Mouse (Mus musculus): ENCODE measurements at regions not wholly inside any gene's neighbourhood (a gene's known extent, or its start where the extent isn't known, plus 50 kb on each side); places are given as distances from the start of the nearest gene placed in this dataset.

- DNase-seq = no peak
- intact Hi-C loops (cut with DNase I) = loop anchor here (10.0 kb wide), 1 partner anchor 374 kb away; no protein-coding TSS in a partner anchor
These were observed 324.2 kb downstream of the Btg1 start for GRCm38 (mm10) chr10:96940887-96941518.

DNA sequence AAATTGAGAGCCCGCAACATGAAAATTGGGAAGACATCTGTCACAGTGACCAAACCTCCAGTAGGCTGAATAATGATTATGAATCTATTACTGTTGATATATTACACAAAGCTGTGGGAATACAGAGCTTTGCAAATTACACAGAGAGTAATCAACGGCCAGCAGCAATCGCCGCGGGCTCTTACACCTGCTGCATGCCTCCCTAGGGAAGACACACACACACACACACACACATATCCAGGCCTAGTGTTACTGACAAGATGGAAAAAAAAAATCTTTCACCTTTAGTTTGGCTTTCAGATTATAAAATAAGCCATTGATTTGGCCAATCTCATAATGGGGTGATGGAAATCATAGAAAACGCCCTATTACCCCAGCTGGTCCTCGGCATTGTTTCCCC lies 327.4 kb downstream of the Btg1 start:
- DNase-seq = no peak
- intact Hi-C loops (cut with DNase I) = loop anchor here (10.0 kb wide), 1 partner anchor 371 kb away; no protein-coding TSS in a partner anchor

GRCm38 (mm10) chr10:96947971-96948370 lies 331.2 kb downstream of the Btg1 start:
- intact Hi-C loops (cut with DNase I) = loop anchor here (10.0 kb wide), 1 partner anchor 367 kb away; no protein-coding TSS in a partner anchor
- DNase-seq = no peak

GRCm38 (mm10) chr10:96948871-96949270 lies 332.1 kb downstream of the Btg1 start:
- intact Hi-C loops (cut with DNase I) = loop anchor here (10.0 kb wide), 1 partner anchor 366 kb away; no protein-coding TSS in a partner anchor

DNA sequence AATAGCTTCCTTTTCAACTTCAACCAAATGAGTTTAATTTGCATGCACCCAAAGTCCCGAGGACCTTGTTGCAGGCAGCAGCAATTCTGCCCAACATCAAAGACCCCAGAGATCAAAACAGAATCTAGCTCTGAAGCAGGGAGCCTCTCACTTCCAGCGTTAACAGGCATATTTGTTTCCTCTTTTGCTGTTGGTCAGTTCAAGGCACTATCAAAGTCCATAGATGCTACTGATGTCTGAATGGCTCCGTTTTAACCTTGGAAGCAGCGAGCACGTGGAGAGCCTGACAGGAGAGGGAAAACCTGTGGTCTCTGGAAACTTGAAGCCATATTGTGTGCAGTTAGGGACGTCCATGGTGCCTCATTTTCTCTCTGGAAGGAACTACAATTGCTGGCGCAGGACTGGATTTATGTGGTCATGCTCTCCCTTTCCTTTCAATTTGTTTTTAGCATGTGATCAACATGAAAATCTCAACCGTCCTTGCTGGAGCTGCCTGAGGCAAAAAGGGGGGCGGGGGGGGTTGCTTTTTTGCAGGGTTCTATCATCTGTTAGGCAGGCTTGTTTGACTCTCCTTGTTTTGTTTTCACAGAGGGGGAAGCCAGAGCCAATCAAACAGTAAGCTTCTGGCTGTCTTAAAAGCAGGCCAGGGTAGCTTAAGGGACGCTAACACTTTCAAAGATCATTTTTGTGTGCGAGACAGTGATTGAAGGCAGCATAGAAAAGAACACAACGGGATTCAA lies 338.4 kb downstream of the Btg1 start:
- intact Hi-C loops (cut with DNase I) = no loop called here
- DNase-seq = no peak

More at GRCm38 (mm10) chr10:96948871-96949270, 332.1 kb downstream of the Btg1 start:
- DNase-seq = no peak

- intact Hi-C loops (cut with DNase I) = no loop called here
- DNase-seq = no peak
These were observed 339.1 kb downstream of the Btg1 start for GRCm38 (mm10) chr10:96955776-96956448.

DNA sequence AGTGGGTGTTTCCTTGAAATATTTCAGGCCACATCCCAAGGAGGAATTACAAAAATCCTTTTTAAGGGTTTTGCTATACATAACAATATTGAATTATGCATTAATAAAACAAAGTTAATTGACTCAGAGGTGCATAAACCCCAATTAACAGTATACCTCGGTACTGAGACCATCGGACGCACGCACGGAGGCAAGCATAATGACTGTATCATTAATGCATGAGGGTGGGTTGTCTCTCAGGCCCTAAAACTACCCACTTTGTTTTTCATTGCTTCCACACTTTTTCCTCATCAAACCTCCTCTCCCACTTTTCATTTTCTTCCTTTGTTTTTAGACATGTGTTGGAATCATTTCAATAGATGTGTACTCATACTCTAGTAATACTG lies 339.6 kb downstream of the Btg1 start:
- intact Hi-C loops (cut with DNase I) = no loop called here

DNA sequence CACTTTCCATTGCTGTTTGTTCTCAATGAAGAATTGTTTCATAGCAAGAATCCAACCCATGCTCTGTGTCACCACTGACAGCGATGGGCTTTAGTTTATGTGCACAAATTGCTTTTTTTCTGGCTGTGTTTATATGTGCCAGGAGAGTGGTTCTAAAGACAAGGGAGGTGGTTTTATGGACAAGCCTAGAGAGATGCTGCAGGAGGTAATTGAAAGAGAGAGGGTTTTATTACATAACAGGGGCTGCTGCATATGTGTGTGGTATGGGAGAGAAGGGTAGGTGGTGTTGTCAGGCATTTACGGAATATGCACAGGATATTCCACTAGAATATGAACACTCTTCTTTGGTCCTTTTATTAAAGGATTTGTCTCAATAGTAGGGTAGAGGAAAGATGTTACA lies 340.2 kb downstream of the Btg1 start:
- DNase-seq = no peak
- intact Hi-C loops (cut with DNase I) = no loop called here

More for the DNA sequence above, 339.6 kb downstream of the Btg1 start:
- no peak for DNase-seq

GRCm38 (mm10) chr10:96969825-96970224 lies 353.0 kb downstream of the Btg1 start:
- no peak for DNase-seq
- intact Hi-C loops (cut with DNase I) = no loop called here

DNA sequence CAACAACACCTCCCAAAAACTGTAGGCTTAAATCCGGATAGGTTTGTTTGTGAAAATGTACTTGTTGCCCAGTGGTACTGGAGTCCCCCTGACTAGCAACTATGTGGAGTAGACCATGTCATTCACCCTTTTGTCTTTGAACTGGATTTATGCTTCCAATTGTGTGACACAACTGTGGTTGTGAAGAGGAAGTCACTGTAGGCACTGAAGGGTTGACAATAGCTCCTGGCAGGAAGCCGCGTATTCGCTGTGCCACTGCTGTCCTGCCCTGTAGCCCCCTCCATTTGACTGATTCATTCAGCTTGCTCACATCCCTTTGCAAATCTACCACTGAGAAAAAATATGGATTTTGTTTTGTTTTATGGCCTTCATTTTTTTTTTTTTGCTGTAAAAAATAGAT lies 353.9 kb downstream of the Btg1 start:
- intact Hi-C loops (cut with DNase I) = no loop called here

GRCm38 (mm10) chr10:96971810-96972209 lies 355.0 kb downstream of the Btg1 start:
- intact Hi-C loops (cut with DNase I) = no loop called here
- no peak for DNase-seq

More for the DNA sequence above, 353.9 kb downstream of the Btg1 start:
- DNase-seq = no peak

DNA sequence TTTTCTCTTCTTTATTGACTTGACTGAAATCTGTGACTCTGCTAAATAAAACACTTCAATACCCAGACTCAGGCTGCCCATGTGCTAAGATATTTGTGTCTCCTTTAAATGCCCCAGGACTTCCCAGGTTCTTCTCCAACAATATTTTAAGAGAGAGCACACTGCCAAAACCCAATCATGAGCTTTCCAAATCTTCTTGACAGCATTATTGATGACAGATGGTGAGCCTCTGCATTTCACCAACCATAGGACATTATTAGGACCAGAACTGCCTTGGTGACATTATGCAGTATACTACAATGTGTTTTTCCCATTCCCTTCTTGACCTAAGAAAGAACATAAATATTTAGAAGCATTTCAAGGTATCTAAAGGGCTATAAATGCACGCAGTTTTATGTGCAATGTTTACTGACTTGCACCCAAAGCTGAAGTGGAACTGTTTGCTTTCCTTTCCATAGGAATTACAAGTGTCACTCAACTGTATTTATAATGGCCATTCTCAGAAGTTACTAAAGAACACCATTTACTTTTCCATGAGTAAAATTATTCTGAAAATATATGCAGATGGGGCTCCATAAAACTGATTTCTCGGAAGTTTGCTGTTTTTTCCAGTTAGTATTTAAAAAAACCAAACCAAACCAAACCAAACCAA lies 357.6 kb downstream of the Btg1 start:
- no peak for DNase-seq
- intact Hi-C loops (cut with DNase I) = no loop called here

GRCm38 (mm10) chr10:96976691-96977090 lies 359.9 kb downstream of the Btg1 start:
- DNase-seq = no peak

GRCm38 (mm10) chr10:96980494-96980831 lies 363.7 kb downstream of the Btg1 start:
- DNase-seq = no peak
- intact Hi-C loops (cut with DNase I) = no loop called here

More at GRCm38 (mm10) chr10:96976691-96977090, 359.9 kb downstream of the Btg1 start:
- intact Hi-C loops (cut with DNase I) = no loop called here

DNA sequence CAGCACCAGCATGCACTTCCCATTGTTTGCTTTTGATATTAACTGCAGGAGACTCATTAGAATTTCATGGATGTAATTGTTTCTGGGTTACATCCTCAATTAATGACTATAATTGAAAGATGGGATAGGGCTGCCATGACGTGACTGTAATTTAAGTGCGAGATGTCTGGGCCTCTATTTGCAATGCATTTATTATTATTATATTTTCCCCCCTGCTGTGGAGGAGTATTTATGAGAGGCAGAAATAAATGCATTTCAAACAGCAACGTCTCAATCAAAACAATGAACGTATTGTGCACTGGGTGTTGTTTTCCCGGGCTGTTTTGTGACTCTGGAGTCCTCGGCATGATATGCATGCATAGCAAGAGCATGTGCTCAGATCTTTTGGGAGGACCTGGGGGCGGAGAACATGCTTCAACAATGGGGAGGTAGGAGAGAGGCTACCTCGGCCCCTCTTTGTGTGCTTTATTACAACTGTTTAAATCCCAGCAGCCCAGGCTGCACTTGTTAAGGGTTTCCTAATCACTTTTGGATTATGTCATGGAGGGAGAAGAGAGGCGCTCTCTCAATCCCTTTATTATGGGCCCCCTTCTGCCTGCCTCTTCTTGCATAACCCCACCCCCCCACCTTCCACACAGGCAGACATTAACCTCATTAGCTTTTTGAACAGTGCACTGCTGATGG lies 364.2 kb downstream of the Btg1 start:
- no peak for DNase-seq
- intact Hi-C loops (cut with DNase I) = no loop called here

DNA sequence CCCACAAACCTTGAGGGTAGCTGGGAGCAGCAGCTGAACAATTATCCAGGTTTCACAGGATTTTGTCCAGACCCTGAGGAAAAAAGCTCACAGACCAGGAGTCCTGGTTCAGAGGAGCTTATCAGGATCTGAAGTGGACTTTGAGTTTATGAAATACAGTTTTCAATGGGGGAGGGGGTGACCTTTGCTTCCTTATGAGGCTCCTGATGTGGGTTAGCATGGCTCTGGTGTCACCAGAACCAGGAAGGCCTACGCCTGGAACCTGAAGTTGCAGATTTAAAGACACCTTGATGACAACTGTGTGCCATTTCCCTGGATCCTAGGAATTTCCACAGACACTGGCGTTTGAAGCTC lies 364.7 kb downstream of the Btg1 start:
- no peak for DNase-seq
- intact Hi-C loops (cut with DNase I) = no loop called here

- intact Hi-C loops (cut with DNase I) = no loop called here
- no peak for DNase-seq
These were observed 384.1 kb downstream of the Btg1 start for GRCm38 (mm10) chr10:97000871-97001270.

GRCm38 (mm10) chr10:97008873-97009272 lies 392.1 kb downstream of the Btg1 start:
- no peak for DNase-seq
- intact Hi-C loops (cut with DNase I) = no loop called here

DNA sequence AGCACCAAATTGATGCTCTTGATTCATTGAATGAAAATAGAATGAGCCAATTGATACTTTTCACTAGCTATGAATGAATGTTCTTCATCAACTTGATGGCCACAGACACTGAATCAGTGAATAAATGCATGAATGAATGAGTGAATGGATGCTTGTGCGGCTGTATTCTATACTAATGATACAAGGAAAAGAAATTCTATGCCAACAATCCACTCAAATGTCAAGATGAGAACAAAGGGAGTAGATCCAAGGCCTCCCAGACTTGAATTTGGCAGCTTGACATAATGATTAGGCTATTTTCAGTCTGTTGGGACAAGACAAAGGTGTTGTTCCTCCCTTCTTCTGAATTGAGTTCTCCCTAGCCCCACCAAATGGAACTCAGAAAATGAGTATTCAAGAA lies 393.1 kb downstream of the Btg1 start:
- no peak for DNase-seq
- intact Hi-C loops (cut with DNase I) = no loop called here

- no peak for DNase-seq
- intact Hi-C loops (cut with DNase I) = no loop called here
These were observed 401.8 kb downstream of the Btg1 start for GRCm38 (mm10) chr10:97018641-97019040.
